Mouse (Mus musculus): Measurements from ENCODE around the gene Tmem132e. TPM values are rescaled to one million over a fixed set of nuclear protein-coding genes. Genes with fewer than 3 reads are reported as not detected.
A peak's percentile ranks its signal among the peaks of the same experiment; 100 is the strongest.

Gene Tmem132e
- polyA plus RNA-seq, 1 experiment from 2014 or later: not detected

- H3K36me3 ChIP-seq (ENCODE audit: insufficient read depth, low read length): no peaks in the 10 kb centered on the region
- no peaks in the 10 kb centered on the region for H3K4me1 ChIP-seq (ENCODE audit: insufficient read depth, low read depth, low read length)
- H3K27ac ChIP-seq (ENCODE audit: low read length): no peak overlapping the region
- 66% methylated on average over 7 of the region's 7 CpGs for WGBS
- H3K27me3 ChIP-seq (replicated peaks; ENCODE audit: insufficient read depth, low read length): no peaks in the 10 kb centered on the region
- ATAC-seq (no peak), DNase-seq (ENCODE audit: low spot score) (peak; percentile 5)
- no peak overlapping the region for H3K4me3 ChIP-seq (ENCODE audit: low read depth, low read length)
- H3K9ac ChIP-seq (replicated peaks; ENCODE audit: low read depth): no peak overlapping the region
- no peaks in the 10 kb centered on the region for H3K9me3 ChIP-seq (ENCODE audit: low read length)
- H3K4me2 ChIP-seq (replicated peaks; ENCODE audit: low read depth, low read length): no peak overlapping the region
- TF ChIP-seq EP300 (IDR thresholded peaks at IDR 0.05) (no peak), CTCF (IDR thresholded peaks at IDR 0.05) (no peak)
Measured at GRCm38 (mm10) chr11:82453230-82453629, 64.5 kb downstream of the Tmem132e start.

GRCm38 (mm10) chr11:82461326-82461725, 72.6 kb downstream of the Tmem132e start:
- no peak for DNase-seq (ENCODE audit: low spot score)
- no peak overlapping the region for H3K4me3 ChIP-seq (ENCODE audit: low read depth, low read length)
- WGBS: 82% methylated on average over 7 of the region's 7 CpGs
- H3K4me1 ChIP-seq (ENCODE audit: insufficient read depth, low read depth, low read length): no peaks in the 10 kb centered on the region
- H3K9ac ChIP-seq (replicated peaks; ENCODE audit: low read depth): no peak overlapping the region
- TF ChIP-seq CTCF (IDR thresholded peaks at IDR 0.05): no peak
- no peak for TF ChIP-seq EP300 (IDR thresholded peaks at IDR 0.05)
- H3K9me3 ChIP-seq (ENCODE audit: low read length): no peaks in the 10 kb centered on the region
- no peaks in the 10 kb centered on the region for H3K27me3 ChIP-seq (replicated peaks; ENCODE audit: insufficient read depth, low read length)
- no peaks in the 10 kb centered on the region for H3K36me3 ChIP-seq (ENCODE audit: insufficient read depth, low read length)
- ATAC-seq: no peak
- H3K27ac ChIP-seq (ENCODE audit: low read length): no peak overlapping the region
- no peak overlapping the region for H3K4me2 ChIP-seq (replicated peaks; ENCODE audit: low read depth, low read length)

GRCm38 (mm10) chr11:82465536-82465935, 76.8 kb downstream of the Tmem132e start:
- DNase-seq (ENCODE audit: low spot score): no peak
- H3K4me3 ChIP-seq (ENCODE audit: low read depth, low read length): no peak overlapping the region
- no peaks in the 10 kb centered on the region for H3K9me3 ChIP-seq (ENCODE audit: low read length)
- no peak overlapping the region for H3K27ac ChIP-seq (ENCODE audit: low read length)
- H3K4me1 ChIP-seq (ENCODE audit: insufficient read depth, low read depth, low read length): no peaks in the 10 kb centered on the region
- WGBS: 92% methylated on average over 8 of the region's 9 CpGs
- no peaks in the 10 kb centered on the region for H3K36me3 ChIP-seq (ENCODE audit: insufficient read depth, low read length)
- no peaks in the 10 kb centered on the region for H3K27me3 ChIP-seq (replicated peaks; ENCODE audit: insufficient read depth, low read length)
- ATAC-seq: no peak
- no peak overlapping the region for H3K9ac ChIP-seq (replicated peaks; ENCODE audit: low read depth)
- TF ChIP-seq CTCF (IDR thresholded peaks at IDR 0.05) (no peak), EP300 (IDR thresholded peaks at IDR 0.05) (no peak)
- no peak overlapping the region for H3K4me2 ChIP-seq (replicated peaks; ENCODE audit: low read depth, low read length)

- no peak overlapping the region for H3K27ac ChIP-seq (ENCODE audit: low read length)
- no peaks in the 10 kb centered on the region for H3K36me3 ChIP-seq (ENCODE audit: insufficient read depth, low read length)
- ATAC-seq (no peak), DNase-seq (ENCODE audit: low spot score) (no peak)
- H3K4me2 ChIP-seq (replicated peaks; ENCODE audit: low read depth, low read length): no peak overlapping the region
- no peaks in the 10 kb centered on the region for H3K4me1 ChIP-seq (ENCODE audit: insufficient read depth, low read depth, low read length)
- no peak for TF ChIP-seq EP300 (IDR thresholded peaks at IDR 0.05)
- no peaks in the 10 kb centered on the region for H3K9me3 ChIP-seq (ENCODE audit: low read length)
- WGBS: 54% methylated on average over 7 of the region's 7 CpGs
- H3K4me3 ChIP-seq (ENCODE audit: low read depth, low read length): no peak overlapping the region
- H3K9ac ChIP-seq (replicated peaks; ENCODE audit: low read depth): no peak overlapping the region
- H3K27me3 ChIP-seq (replicated peaks; ENCODE audit: insufficient read depth, low read length): no peaks in the 10 kb centered on the region
Measured at GRCm38 (mm10) chr11:82467218-82467617, 78.5 kb downstream of the Tmem132e start.

- Histone ChIP-seq H3K4me2 (replicated peaks; ENCODE audit: low read depth, low read length) (no peak overlapping the region), H3K9ac (replicated peaks; ENCODE audit: low read depth) (no peak overlapping the region), H3K4me3 (ENCODE audit: low read depth, low read length) (no peak overlapping the region), H3K36me3 (ENCODE audit: insufficient read depth, low read length) (no peaks in the 10 kb centered on the region), H3K4me1 (ENCODE audit: insufficient read depth, low read depth, low read length) (no peaks in the 10 kb centered on the region), H3K9me3 (ENCODE audit: low read length) (no peaks in the 10 kb centered on the region), H3K27ac (ENCODE audit: low read length) (no peak overlapping the region), H3K27me3 (replicated peaks; ENCODE audit: insufficient read depth, low read length) (no peaks in the 10 kb centered on the region)
- no peak for DNase-seq (ENCODE audit: low spot score)
- no peak for TF ChIP-seq CTCF (IDR thresholded peaks at IDR 0.05)
- TF ChIP-seq EP300 (IDR thresholded peaks at IDR 0.05): no peak
- ATAC-seq: no peak
- WGBS: 57% methylated on average over 1 of the region's 1 CpGs
Measured at GRCm38 (mm10) chr11:82471076-82471475, 82.4 kb downstream of the Tmem132e start.

GRCm38 (mm10) chr11:82473137-82473621, 84.5 kb downstream of the Tmem132e start:
- DNase-seq (ENCODE audit: low spot score): no peak
- WGBS: 38% methylated on average over 12 of the region's 12 CpGs
- no peaks in the 10 kb centered on the region for H3K9me3 ChIP-seq (ENCODE audit: low read length)
- no peak overlapping the region for H3K9ac ChIP-seq (replicated peaks; ENCODE audit: low read depth)
- H3K27me3 ChIP-seq (replicated peaks; ENCODE audit: insufficient read depth, low read length): no peaks in the 10 kb centered on the region
- no peak overlapping the region for H3K4me3 ChIP-seq (ENCODE audit: low read depth, low read length)
- no peaks in the 10 kb centered on the region for H3K4me1 ChIP-seq (ENCODE audit: insufficient read depth, low read depth, low read length)
- H3K27ac ChIP-seq (ENCODE audit: low read length): no peak overlapping the region
- H3K36me3 ChIP-seq (ENCODE audit: insufficient read depth, low read length): no peaks in the 10 kb centered on the region
- H3K4me2 ChIP-seq (replicated peaks; ENCODE audit: low read depth, low read length): no peak overlapping the region
- TF ChIP-seq EP300 (IDR thresholded peaks at IDR 0.05): no peak
- TF ChIP-seq CTCF (IDR thresholded peaks at IDR 0.05): no peak
- no peak for ATAC-seq

- Histone ChIP-seq H3K27ac (ENCODE audit: low read length) (no peak overlapping the region), H3K27me3 (replicated peaks; ENCODE audit: insufficient read depth, low read length) (no peaks in the 10 kb centered on the region), H3K4me2 (replicated peaks; ENCODE audit: low read depth, low read length) (no peak overlapping the region), H3K9ac (replicated peaks; ENCODE audit: low read depth) (no peak overlapping the region), H3K9me3 (ENCODE audit: low read length) (no peaks in the 10 kb centered on the region), H3K4me1 (ENCODE audit: insufficient read depth, low read depth, low read length) (no peaks in the 10 kb centered on the region), H3K36me3 (ENCODE audit: insufficient read depth, low read length) (no peaks in the 10 kb centered on the region), H3K4me3 (ENCODE audit: low read depth, low read length) (no peak overlapping the region)
- TF ChIP-seq CTCF (IDR thresholded peaks at IDR 0.05) (no peak), EP300 (IDR thresholded peaks at IDR 0.05) (no peak)
- ATAC-seq: no peak
- no peak for DNase-seq (ENCODE audit: low spot score)
- WGBS: 58% methylated on average over 4 of the region's 4 CpGs
Measured at GRCm38 (mm10) chr11:82476092-82476491, 87.4 kb downstream of the Tmem132e start.
